Comparison of ENCODE assay signal across 22 mouse cellular contexts in the genomic region with DNA sequence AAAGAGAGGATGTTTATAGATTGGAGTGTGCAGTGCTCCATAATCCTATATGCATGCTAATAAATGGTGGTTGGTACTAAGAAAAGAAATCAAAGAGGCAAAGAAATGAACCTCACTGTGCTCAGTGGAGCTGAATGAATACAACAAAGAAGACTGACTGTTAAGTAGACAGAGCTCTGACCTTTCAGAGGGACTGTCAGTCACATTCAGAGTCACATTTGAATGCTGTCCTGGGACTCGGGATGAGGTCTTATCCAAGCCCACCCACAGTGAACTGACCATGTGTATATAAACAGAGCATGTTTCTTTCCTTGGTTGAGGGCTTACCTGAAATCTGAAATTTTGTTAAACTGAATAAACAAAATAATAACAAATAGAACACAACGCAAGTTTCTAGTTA.
DNase-seq lines count a peak whose midpoint lies in the region; ATAC-seq and TF ChIP-seq lines count a peak whose summit lies in the region.
"Had no signal": no experiment of that assay in that cellular context is flagged by ENCODE, and none has a peak within 500 bp of the region (broad histone marks: within the 10 kb centered on the region; RNA-seq: fewer than 3 reads in every experiment).

No protein-coding gene starts in this region.

- no peak for DNase-seq in forebrain, embryonic 14.5 days (ENCODE audit: low spot score)
- DNase-seq in embryo, embryonic 10.5 days (ENCODE audit: low spot score), result peak; percentile 60
- DNase-seq in hindbrain, postnatal 0 days (ENCODE audit: low spot score), result peak; percentile 7
- peak; percentile 74 for DNase-seq in retina, embryonic 14.5 days (ENCODE audit: low spot score)
- no peak for DNase-seq in cerebellum, postnatal 4 days (ENCODE audit: low spot score in 2 of 2)
- DNase-seq in yolk sac, embryonic 10.5 days (ENCODE audit: low spot score), result no peak
- DNase-seq: adrenal gland, postnatal 36 days; cerebellum, adult 11 months; cerebellum, adult 9-11 months; gastrocnemius, adult 2 months; heart, postnatal 4 days; kidney, adult 2 months; layer of hippocampus, adult 9-11 months; liver, embryonic 13.5 days; lung, adult 2 months; lung, postnatal 14 days; thymus, adult 18-20 months had no signal

- H3K9me3 ChIP-seq in forebrain, embryonic 12.5 days, result no peaks in the 10 kb centered on the region
- no peaks in the 10 kb centered on the region for H3K9me3 ChIP-seq in forebrain, embryonic 14.5 days (replicated peaks; ENCODE audit: control insufficient read depth, low read length)
- H3K9me3 ChIP-seq in hindbrain, postnatal 0 days (ENCODE audit: low read length), result no peaks in the 10 kb centered on the region
- H3K9me3 ChIP-seq: forebrain, embryonic 10.5 days; heart, embryonic 10.5 days; liver, embryonic 13.5 days; megakaryocyte, embryonic 14.5 days had no signal

- no peak overlapping the region for H3K9ac ChIP-seq in forebrain, embryonic 12.5 days
- no peak overlapping the region for H3K9ac ChIP-seq in forebrain, embryonic 14.5 days (ENCODE audit: low read length)
- no peak overlapping the region for H3K9ac ChIP-seq in hindbrain, postnatal 0 days (replicated peaks; ENCODE audit: low read length)
- H3K9ac ChIP-seq: liver, embryonic 13.5 days had no signal

- H3K4me3 ChIP-seq in forebrain, embryonic 12.5 days (replicated peaks), result no peak overlapping the region
- no peak overlapping the region for H3K4me3 ChIP-seq in forebrain, embryonic 14.5 days (ENCODE audit: low read depth, low read length)
- H3K4me3 ChIP-seq in hindbrain, postnatal 0 days (ENCODE audit: low read length), result no peak overlapping the region
- H3K4me3 ChIP-seq: forebrain, embryonic 10.5 days; gastrocnemius, adult 2 months; heart, embryonic 10.5 days; liver, embryonic 13.5 days; megakaryocyte, embryonic 14.5 days had no signal

- no peak overlapping the region for H3K4me2 ChIP-seq in forebrain, embryonic 12.5 days
- no peak overlapping the region for H3K4me2 ChIP-seq in forebrain, embryonic 14.5 days (ENCODE audit: low read length)
- H3K4me2 ChIP-seq in hindbrain, postnatal 0 days (ENCODE audit: low read depth, low read length), result no peak overlapping the region
- H3K4me2 ChIP-seq: liver, embryonic 13.5 days had no signal

- H3K36me3 ChIP-seq in forebrain, embryonic 12.5 days (replicated peaks), result no peaks in the 10 kb centered on the region
- H3K36me3 ChIP-seq in forebrain, embryonic 14.5 days (ENCODE audit: control insufficient read depth, insufficient read depth, low read length), result no peaks in the 10 kb centered on the region
- no peaks in the 10 kb centered on the region for H3K36me3 ChIP-seq in hindbrain, postnatal 0 days (ENCODE audit: insufficient read depth, low read length)
- H3K36me3 ChIP-seq: forebrain, embryonic 10.5 days; heart, embryonic 10.5 days; liver, embryonic 13.5 days had no signal

- no peak for TF ChIP-seq CTCF in hindbrain, postnatal 0 days (IDR thresholded peaks at IDR 0.05; ENCODE audit: low read depth)

- H3K27me3 ChIP-seq in forebrain, embryonic 12.5 days, result no peaks in the 10 kb centered on the region
- no peaks in the 10 kb centered on the region for H3K27me3 ChIP-seq in forebrain, embryonic 14.5 days (replicated peaks; ENCODE audit: control insufficient read depth, insufficient read depth, low read length)
- H3K27me3 ChIP-seq in hindbrain, postnatal 0 days (ENCODE audit: insufficient read depth, low read length), result no peaks in the 10 kb centered on the region
- H3K27me3 ChIP-seq: liver, embryonic 13.5 days; megakaryocyte, embryonic 14.5 days had no signal

- ATAC-seq in forebrain, embryonic 12.5 days (ENCODE audit: low FRiP score), result peak; percentile 53; the same call in 1 of the 2 replicates
- ATAC-seq in forebrain, embryonic 14.5 days, result no peak
- 0 out of 2 replicates have a peak, but pooled peaks have one; percentile 49 for ATAC-seq in hindbrain, postnatal 0 days

- H3K4me1 ChIP-seq in forebrain, embryonic 12.5 days, result peaks cover 4% of the 10 kb centered on the region
- H3K4me1 ChIP-seq in forebrain, embryonic 14.5 days (ENCODE audit: control insufficient read depth, insufficient read depth, low read length), result no peaks in the 10 kb centered on the region
- no peaks in the 10 kb centered on the region for H3K4me1 ChIP-seq in hindbrain, postnatal 0 days (ENCODE audit: insufficient read depth, low read length)
- H3K4me1 ChIP-seq: heart, embryonic 10.5 days; liver, embryonic 13.5 days; megakaryocyte, embryonic 14.5 days had no signal

- WGBS in forebrain, embryonic 12.5 days, result 42% methylated on average over 2 of the region's 2 CpGs
- 41% methylated on average over 2 of the region's 2 CpGs for WGBS in forebrain, embryonic 14.5 days
- 32% methylated on average over 2 of the region's 2 CpGs for WGBS in hindbrain, postnatal 0 days

- H3K27ac ChIP-seq in forebrain, embryonic 12.5 days, result no peak overlapping the region
- H3K27ac ChIP-seq in forebrain, embryonic 14.5 days (ENCODE audit: low read depth, low read length), result no peak overlapping the region
- H3K27ac ChIP-seq in hindbrain, postnatal 0 days, result no peak overlapping the region
- H3K27ac ChIP-seq: forebrain, embryonic 10.5 days; gastrocnemius, adult 2 months; heart, embryonic 10.5 days; kidney, postnatal 0 days; liver, embryonic 13.5 days had no signal

Comparison
In these comparisons a context has a peak if more than half of its experiments do, and no peak if none do; other contexts are left out.
1. DNase-seq: peak in embryo, embryonic 10.5 days (single experiment), hindbrain, postnatal 0 days (single experiment) and retina, embryonic 14.5 days (single experiment); none in forebrain, embryonic 14.5 days (single experiment), cerebellum, postnatal 4 days (0 of 2) and yolk sac, embryonic 10.5 days (single experiment).